Mouse (Mus musculus) urinary bladder, adult 18-20 months (tissue): Measurements from ENCODE around the gene Calhm5.

ENCODE experiments used
- DNase-seq, 2 experiments: peaks; one replicate each; pipeline ENCODE4 v3.0.0; 2022; ENCODE audit warnings: low spot score in 2 of 2, mixed read lengths in 2 of 2

Gene Calhm5

DNA sequence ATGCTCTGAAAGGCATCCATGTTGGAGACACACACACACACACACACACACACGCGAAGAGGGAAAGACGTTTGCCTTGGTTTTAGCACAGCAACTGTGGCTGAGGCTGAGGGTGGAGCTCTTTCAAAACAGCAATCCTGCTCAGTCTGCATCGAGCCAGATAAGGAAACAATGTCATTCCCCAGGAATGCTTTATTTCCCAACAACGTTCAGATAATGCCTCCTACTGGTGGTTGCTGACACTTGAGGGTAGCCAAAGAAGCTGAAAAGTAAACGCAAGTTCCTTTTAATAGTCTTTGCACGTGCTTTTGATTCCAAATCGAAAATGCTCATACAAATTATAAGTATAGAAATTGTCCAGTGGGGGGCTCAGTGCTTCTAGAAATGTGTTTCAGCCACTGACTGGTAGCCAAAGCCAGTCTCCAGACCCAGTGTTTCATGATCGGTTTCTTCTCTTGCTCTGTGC, at the start of gene Calhm5:
Gene Calhm5 (minus strand): TSS at position 102 of the 466 bp plus-strand sequence.
- peak; percentile 9 to 27 for DNase-seq

DNA sequence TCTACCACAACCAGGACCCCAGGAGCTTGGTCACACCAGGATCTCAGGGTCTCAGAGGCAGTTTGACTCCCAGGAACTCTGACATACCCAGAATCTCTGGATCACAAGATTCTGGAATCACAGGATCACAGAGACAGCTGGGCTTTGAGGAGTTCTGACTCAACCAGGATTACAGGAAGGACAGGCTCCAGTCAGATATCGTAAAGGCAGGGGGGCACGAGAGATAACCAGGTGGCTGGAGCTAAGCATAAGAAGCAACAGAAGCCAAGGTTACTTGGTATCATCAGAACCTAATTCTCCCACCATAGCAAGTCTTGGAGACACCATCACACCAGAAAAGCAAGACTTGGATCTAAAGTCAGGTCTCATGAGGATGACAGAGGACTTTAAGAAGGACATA, 45.4 kb upstream of the Calhm5 start:
- no peak for DNase-seq

DNA sequence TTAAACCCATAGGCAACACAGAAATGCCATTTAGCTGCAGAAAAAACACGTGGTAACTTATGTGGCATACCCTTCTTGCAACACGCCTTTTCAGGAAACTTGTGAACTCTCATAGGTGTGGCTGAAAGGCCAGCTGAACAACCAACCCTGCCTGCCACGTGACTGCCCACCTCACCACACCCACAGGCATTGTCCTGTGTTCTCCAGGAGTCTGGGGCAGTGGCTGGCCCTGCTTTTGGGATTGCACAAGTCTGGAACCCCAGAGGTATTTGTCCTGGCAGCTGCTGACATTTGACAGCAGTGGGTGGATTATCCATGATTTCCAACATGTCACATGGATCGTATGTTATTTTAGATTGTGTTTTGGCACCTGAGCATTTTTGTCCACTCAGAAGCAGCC, 43.4 kb upstream of the Calhm5 start:
- no peak for DNase-seq

DNA sequence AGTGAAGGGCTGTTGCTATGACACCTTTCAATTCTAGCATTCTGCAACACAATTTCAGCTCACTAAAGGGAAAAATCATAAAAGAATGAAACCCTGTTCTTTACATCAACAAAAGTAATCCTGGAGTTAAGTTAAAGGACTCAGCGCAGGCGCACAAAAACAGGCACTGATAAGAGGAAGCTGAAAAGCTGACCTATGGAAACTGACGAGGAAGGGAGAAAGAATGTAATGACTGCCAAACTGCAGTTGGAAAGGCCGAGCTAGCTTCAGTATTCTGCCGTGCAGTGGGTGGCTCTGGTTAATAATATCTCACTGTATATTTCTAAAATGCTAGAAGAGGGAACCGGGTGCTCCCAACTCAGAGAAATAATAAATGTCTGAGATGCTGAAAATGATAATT, 41.7 kb upstream of the Calhm5 start:
- no peak for DNase-seq

DNA sequence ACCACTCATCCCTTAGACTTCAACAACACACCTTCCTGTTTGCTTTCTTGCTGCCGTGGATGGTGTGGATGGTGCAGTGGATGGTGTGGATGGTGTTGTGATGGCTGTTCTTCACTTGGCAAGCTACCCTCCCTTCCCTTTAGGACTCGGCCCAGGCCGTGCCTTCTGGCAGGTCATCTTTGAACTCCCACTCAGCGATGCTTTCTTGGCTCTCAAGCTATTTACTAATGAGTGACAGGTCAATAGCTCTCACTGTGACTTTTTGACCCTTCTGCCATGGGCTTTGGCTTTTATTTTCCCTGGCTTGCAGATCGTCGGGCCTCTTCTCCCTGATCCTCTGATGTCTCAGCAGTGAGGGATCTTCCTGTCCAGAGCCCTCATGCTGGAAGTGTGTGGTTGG, 40.1 kb upstream of the Calhm5 start:
- DNase-seq: no peak

DNA sequence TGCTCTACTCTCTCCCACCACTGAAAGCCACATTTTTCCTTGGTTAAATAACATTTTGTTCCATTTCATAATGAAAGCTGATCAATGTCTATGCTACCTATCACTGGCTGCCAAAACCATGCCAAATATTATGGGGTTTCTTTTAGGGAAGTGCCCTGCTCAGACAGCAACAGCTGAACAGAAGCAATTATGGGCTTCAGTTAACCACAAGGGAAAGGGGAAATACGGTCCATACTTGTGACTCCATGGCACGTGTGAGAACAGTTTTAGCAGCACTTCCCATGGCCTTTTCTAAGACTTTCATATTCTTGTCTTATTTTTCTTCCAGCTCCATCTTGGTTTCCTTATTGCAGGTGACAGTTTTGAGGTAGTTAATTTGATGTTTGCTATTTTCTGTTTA, 35.0 kb upstream of the Calhm5 start:
- DNase-seq: no peak

DNA sequence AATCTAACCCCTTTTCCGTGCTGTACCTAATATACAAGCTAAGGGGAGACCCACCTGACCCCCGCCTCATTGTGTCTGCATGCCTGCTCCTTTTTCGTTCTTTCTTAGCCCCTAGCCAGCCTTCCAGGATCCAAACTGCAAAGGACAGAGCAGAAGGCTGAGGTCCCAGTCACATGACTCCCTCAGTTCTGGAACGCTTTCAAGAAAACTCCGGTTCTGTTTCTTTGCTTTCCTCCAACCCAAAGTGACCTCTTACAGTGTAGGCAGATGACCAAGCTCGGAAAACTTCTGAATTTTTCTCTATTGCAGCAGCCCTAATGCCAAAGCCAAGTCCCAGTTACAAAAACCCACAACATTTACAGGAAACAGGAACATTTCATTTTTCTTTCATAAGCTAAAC, 32.1 kb upstream of the Calhm5 start:
- no peak for DNase-seq

DNA sequence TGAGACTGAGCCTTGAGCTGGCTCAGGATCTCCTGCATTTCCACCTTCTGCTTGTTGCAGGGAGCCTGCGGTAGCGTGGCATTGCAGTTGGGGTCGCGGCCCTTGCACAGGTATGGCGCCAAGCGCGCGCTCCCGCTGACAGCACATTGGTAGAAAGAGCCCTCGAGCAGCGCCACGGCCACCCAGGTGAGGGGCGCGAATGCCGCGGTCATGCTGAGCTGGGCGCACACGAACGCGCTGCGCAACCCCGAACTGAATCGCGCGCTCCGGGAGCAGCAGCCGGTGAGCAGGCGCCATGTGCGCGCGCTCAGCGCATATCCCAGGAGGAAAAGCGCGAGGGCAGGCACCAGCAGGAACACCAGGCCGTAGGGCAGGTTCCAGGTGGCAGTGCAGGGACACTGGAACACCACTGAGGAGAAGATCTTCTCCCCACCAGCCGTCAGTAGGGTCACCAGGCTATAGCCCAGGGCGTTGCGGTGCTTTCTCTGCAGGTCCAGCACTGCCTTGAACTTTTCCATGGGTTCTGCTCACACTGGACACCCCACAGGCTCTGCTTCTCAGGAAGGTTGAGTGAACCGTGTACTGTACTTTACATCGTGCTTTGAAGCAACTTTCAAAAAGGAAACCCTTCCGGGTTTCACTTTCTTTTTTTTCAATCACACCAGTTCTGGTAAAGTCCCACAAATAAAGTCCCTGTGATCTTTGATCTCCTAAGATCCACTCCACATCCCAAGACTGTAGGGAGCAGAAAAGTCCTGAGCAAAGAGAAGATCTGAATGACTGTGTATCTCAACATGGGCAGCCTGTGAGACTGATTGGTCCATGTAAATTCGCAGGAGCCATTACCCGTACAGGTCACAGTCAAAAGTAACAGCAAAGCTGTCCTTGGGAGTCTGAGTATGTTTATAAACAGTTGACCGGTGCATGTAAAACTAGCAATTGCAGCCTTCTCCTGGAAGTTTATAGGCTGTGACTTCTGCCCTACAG, 31.4 kb upstream of the Calhm5 start, which contains the start of gene Calhm6:
Gene Calhm6 (minus strand): TSS at position 593 of the 987 bp plus-strand sequence.
- peak in 1 of 2 experiments; percentile 18 for DNase-seq

DNA sequence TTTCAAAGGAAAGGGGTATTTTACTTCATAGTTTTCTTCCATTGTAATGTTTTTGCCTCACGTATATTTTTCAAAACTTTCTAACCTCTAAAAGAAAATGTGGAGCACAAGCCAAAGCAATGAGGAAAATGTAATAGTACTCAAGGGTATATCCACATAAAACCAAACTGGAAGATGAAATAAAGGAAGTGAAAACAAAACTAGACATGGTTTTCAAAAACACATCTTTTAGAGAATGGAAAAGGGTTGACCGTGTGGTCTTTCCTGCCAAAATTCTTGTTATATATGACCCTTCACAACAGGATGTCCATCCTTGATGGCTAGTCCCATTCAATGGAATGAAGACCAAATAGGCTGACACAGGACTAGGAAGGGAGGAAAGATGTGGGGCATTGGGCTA, 22.1 kb upstream of the Calhm5 start:
- no peak for DNase-seq

DNA sequence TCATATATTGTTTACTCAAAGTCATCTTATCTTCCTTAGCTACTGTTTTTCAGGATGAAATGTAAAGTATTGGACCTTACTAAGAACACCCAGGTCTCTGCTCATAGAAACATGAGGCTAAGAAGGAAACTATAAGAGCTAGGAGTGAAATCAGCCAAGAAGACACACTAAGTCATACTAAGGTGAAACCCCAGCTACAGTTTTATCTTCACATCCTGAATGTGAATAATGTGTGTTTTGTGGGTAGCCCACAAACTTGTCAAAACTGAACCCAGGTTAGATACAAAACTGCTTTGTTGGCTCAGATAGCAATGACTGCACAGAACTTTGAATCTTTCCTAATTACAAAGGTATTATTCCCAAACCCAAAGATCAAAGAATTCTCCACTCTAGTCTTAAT, 21.5 kb upstream of the Calhm5 start:
- DNase-seq: no peak

DNA sequence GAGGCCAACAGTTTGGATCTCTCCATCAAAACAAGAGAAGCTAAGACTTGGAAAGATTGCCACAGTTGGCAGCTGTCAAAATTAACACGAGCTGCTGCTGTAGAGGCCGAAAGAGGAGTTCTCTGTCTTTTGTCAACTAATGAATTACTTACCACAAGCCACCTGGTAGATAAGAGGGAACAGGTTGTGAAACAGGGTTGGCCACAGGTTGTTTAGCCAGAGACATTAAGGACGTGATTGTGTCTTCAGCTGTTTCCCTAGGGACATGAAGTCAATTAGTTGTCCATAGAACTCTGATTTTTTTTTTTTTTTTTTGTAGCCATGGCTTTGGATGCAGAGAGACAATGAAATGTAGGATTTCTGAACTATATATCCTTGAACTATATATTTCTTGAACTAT, 20.8 kb upstream of the Calhm5 start:
- DNase-seq: no peak

DNA sequence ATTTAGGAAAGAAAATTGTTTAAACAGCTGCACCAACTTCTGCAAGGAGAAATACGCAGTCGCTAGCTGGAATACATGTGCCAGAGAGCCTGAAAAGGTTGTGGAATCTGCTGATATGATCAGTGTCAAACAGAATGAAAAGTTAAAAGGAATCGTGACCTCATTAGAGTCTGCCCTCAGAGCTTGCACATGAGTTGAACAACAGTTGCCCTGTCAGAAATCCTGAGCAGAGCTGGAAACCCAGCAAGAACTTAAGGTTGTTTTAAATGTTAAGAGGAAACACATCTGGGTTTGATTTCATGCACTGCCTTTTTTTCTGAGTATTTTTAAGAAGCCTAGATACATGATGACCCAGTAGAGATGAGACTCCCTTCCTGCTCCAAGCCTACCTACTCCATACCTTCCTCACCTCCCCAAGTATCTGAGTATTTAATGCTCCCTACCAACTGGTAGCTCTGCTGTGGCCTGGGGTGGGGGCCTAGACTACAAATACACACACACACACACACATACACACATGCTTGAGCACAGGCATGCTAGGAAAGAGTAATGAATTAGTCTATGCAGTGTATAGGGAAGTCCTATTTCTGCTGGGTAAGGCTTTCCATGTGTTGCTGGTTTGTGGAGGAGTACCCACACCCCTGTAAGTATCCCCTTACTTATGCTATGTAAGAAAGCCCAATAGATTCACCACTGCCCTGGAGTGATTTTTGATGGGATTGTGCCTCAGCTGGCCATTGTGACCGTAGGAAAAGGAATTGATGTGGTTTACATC, 15.8 kb upstream of the Calhm5 start:
- DNase-seq: no peak

DNA sequence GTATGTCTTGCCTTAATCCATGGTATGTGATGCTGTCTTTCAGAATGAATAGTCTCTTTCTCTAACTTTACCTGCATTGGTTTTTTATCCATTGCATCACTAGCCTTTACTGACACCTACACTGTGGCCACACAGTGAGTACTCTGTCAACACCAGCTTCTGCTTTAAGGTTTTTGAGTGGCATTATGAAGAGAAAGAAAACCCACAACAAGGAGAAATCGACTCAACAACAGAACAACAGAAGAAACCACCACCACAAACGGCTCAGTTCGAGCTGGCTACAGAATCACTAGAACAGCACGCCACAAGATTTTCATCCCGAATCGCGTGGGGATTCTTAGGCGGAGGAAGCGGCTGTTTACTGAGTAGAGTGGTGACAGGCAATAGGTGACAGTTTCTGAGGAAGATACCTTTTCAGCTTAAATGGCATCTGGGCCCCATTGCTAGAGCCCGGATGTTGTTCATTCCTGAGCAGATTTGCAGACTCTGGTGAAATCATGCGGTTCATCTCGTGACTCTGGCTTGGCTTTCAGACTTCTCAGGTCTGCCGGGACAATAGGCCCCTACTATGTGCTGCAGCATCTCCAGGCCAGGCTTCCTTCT, 14.6 kb upstream of the Calhm5 start:
- no peak for DNase-seq

DNA sequence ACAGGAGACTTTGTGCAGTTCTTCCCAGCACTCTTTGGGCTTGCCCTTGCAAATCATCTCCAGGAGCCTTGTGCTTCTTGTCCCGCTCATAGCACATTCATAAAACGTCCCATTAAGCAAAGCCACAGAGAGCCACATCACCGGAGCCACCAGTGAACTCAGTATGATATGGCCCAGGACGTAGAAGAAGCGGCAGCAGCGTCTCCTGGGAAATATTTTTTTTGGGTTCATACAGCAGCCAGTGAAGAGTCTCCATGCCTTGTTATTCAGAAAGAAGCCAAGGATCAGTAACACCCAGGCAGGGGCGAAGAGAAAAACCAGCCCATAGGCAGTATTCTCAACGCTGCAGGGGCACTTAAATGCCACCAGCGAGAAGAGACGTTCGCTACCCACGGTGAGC, 355 bp downstream of the Calhm5 start:
- no peak for DNase-seq

DNA sequence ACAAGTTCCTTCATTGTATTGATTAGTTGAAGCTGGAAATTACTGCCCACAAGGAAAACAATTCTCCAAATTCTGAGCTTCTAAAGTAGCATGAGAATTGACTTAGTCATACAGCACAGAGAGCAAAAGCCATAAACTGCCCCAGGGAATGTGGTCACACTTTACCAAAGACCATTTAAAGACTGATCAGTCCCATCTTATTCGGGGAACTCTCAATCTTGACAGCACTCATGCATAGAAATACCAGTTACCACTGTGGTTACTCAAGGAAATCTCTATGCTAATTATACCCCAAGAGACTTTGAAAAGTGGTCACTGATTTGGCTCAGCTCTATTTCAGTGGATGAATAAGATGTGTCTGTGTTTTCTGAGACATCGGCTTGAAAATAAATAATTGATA, 1.2 kb downstream of the Calhm5 start:
- DNase-seq: no peak

DNA sequence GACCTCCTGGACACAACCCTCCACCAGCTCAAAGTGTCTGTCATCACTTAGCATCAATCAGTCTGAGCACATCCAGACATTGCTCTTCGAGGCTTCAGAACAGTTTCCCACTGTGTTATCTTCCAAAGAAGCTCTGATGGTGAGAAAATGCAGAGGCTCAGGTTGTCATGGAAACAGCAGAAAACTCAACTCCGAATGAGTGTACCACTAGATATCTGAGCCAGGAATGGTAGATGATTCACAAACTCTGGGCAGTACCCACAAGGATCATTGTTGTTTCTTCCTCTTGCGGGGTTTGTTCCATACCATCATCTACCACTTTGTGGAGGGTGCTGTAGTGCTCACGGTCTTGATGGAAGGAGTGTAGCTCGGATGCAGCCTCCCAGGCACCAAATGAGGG, 4.4 kb downstream of the Calhm5 start:
- DNase-seq: no peak

DNA sequence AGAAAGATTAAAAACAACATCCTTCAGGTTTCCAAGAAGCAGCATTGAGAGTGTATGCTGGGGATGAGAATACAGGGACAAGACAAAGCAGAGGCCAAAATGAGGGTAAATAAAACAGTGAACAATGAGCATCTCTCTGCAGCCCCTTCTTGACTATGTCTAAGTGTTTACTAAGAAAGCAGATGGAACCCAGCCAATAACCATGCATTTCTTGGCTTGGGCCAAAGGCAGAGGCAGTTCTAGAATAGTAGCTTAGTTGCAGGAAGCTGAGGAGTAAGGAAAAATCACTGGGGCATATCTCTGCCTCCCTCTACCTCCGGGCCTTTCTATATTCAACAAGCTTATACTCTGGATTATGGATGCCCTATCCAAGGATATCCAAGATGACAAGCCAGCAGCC, 5.8 kb downstream of the Calhm5 start:
- no peak for DNase-seq

DNA sequence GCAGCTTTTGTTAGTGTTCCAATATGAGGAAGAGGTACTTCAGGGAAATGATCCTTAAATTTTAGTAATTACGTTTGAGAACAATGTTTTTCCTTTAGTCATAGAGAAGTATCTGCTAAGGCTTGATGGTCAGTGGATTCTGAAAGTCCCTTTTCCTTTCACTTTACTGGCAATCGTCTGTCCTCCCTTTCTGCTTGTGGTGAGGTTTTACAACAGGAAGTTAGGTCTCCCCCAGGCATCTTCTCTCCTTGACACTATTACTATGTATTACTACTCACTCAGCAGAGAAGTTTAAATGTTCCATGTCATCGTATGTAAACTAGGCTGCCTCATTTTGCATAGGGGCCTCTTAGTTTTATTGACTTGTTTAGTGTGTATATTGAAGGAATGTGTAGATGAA, 6.8 kb downstream of the Calhm5 start:
- DNase-seq: no peak

DNA sequence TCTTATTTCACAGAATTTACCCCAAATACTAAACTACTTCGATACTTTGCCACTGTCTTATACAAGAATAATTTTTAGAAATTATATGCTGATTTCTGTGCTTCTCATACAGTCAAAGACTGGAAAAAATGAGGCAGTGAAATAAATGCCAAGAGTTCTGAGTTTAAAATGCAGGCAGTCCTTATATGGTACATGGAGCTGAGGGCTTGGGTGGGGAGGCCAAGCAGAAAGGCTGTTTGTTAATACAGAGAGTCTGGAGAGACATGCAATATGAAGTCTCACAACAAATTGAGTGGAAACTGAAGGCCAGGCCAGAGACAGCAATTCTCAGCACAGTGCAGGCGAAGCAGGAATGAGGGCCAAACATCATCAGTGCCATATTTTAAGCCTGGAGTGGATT, 7.8 kb downstream of the Calhm5 start:
- DNase-seq: no peak

DNA sequence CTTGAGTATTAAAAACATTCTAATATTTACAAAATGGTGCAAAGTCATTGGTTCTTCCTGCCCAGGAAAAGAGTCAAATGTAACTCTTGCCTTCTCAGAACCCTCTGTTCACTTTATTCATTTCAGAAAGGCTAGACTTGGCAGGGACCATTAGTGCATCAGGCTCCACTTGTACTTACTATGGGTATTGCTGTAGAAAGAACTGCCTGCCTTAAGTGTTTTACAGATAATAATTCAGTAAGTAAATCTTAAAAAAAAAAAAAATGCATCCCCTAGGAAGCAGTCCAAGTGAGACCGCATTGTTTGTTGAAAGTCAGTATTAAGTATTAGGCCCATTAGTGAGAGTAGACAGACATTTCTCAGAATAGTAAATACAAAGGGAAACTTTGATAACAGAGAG, 9.8 kb downstream of the Calhm5 start:
- DNase-seq: no peak

DNA sequence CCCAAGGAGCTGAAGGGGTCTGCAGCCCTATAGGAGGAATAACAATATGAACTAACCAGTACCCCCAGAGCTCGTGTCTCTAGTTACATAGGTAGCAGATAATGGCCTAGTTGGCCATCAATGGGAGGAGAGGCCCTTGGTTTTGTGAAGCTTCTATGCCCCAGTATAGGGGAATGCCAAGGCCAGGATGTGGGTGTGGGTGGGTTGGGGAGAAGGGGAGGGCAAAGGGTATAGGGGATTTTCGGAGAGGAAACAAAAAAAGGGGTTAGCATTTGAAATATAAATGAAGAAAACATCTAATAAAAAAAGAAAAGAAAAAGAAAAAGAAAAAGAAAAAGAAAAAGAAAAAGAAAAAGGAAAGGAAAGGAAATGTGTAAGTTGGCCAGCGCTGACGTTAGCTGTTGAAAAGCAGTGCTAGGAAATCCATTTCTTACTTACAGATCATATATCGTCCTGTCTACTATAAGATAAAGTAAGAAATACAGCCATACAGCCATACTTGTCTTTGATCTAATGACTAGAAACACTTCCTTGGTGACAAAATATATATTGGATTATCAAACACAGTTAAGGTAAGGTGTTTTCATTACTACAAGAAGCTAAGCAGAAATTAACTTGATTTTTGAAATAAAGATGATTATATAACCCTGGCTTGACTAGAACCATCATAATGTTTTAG, 21.7 kb downstream of the Calhm5 start:
- DNase-seq: no peak

DNA sequence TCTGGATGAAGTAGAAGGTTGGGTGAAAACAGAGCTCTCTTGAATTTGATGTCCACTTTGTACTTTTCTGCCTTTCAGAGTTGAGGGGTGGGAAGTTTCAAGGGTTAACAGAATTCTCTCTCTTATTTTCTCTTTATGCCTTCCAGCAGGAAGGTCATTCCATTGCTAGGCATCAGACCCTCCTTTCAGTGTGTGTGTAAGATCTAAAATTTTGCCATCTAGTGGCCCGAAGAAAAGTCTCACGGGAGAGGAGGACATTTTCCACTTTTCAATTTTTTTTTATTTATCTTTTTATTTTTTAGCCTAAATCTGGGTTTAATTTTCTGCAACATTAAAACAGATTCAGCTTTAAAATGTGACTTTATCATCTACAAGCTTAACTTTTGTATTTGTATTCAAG, 24.7 kb downstream of the Calhm5 start:
- DNase-seq: no peak
